Mouse (Mus musculus) heart, adult 2 months (tissue): ENCODE measurements around the gene Ccdc66.

Experiments used
- CTCF ChIP-seq: fragments of 200-600 bp; IDR thresholded peaks from 2 replicates; pipeline ENCODE4 v1.8.1; 2022; ENCODE audit warnings: antibody characterized with exemption, mild to moderate bottlenecking, moderate library complexity
- EP300 ChIP-seq: fragments of 200-500 bp; IDR thresholded peaks from 2 replicates; pipeline ENCODE4 v1.6.1; 2011; ENCODE audit warnings: low read depth, low read length, control low read depth; ENCODE audit not compliant: insufficient read depth
- POLR2A ChIP-seq: fragments of 200-500 bp; IDR thresholded peaks from 2 replicates; pipeline ENCODE4 v1.6.1; 2011; ENCODE audit warnings: mild to moderate bottlenecking, low read depth, low read length, control low read depth; ENCODE audit not compliant: insufficient read depth

GRCm38 (mm10) chr14:27493516-27493915, 14.7 kb downstream of the Ccdc66 start:
- TF ChIP-seq POLR2A (no peak), CTCF (peak; percentile 23), EP300 (no peak)
